Mouse (Mus musculus) cortical plate, adult 2 months (tissue): Measurements from ENCODE around the gene Snx29. TPM values are rescaled to one million over a fixed set of nuclear protein-coding genes. Genes with fewer than 3 reads are reported as not detected.

Experiments used
- H3K27ac ChIP-seq: fragments of 200-500 bp; 2 replicates; pipeline ENCODE4 v1.5.1; 2012; ENCODE audit warnings: low read length, control low read depth, inconsistent platforms; ENCODE audit not compliant: insufficient read depth
- H3K4me1 ChIP-seq: fragments of 200-500 bp; 2 replicates; pipeline ENCODE4 v1.6.1; 2011; ENCODE audit warnings: low read length; ENCODE audit not compliant: control insufficient read depth, insufficient read depth
- H3K4me3 ChIP-seq: fragments of 200-500 bp; 2 replicates; pipeline ENCODE4 v1.5.1; 2011; ENCODE audit warnings: mild to moderate bottlenecking, low read length, control low read depth; ENCODE audit not compliant: insufficient read depth
- CTCF ChIP-seq: fragments of 200-500 bp; IDR thresholded peaks from 2 replicates; pipeline ENCODE4 v1.5.1; 2011; ENCODE audit warnings: mild to moderate bottlenecking, control low read depth, low read length; ENCODE audit not compliant: insufficient read depth; ENCODE audit errors: extremely low read depth
- POLR2A ChIP-seq: fragments of 200-500 bp; IDR thresholded peaks from 2 replicates; pipeline ENCODE4 v1.6.1; 2011; ENCODE audit warnings: mild to moderate bottlenecking, low read length, control low read depth; ENCODE audit not compliant: insufficient read depth; ENCODE audit errors: extremely low read depth
- polyA plus RNA-seq: library from polyadenylated mRNA; depleted of rRNA; stranded (reverse); fragments of >200 nt; gene quantifications from 2 replicates; pipeline ENCODE4 v1.2.3, GENCODE M21; 2012

Gene Snx29
- polyA plus RNA-seq, 1 experiment, result 7.2 TPM

- TF ChIP-seq CTCF (no peak), POLR2A (no peak)
- Histone ChIP-seq H3K4me1 (peaks cover 6% of the 10 kb centered on the region), H3K4me3 (no peak overlapping the region), H3K27ac (no peak overlapping the region)
Observed at GRCm38 (mm10) chr16:11637794-11638193, 315.1 kb downstream of the Snx29 start.

- Histone ChIP-seq H3K4me3 (no peak overlapping the region), H3K27ac (no peak overlapping the region), H3K4me1 (peaks cover 9% of the 10 kb centered on the region)
- TF ChIP-seq CTCF (no peak), POLR2A (no peak)
Observed at GRCm38 (mm10) chr16:11638739-11639138, 316.0 kb downstream of the Snx29 start.

GRCm38 (mm10) chr16:11639936-11640335 lies 317.2 kb downstream of the Snx29 start:
- H3K4me1 ChIP-seq, result peaks cover 9% of the 10 kb centered on the region
- H3K27ac ChIP-seq, result no peak overlapping the region
- no peak for TF ChIP-seq POLR2A
- no peak for TF ChIP-seq CTCF
- no peak overlapping the region for H3K4me3 ChIP-seq

- H3K4me3 ChIP-seq, result no peak overlapping the region
- H3K27ac ChIP-seq, result no peak overlapping the region
- TF ChIP-seq POLR2A, result no peak
- TF ChIP-seq CTCF, result no peak
- peaks cover 12% of the 10 kb centered on the region for H3K4me1 ChIP-seq
Observed at GRCm38 (mm10) chr16:11643603-11644002, 320.9 kb downstream of the Snx29 start.

GRCm38 (mm10) chr16:11644399-11644798 lies 321.7 kb downstream of the Snx29 start:
- Histone ChIP-seq H3K4me3 (no peak overlapping the region), H3K4me1 (peaks cover 12% of the 10 kb centered on the region), H3K27ac (no peak overlapping the region)
- TF ChIP-seq POLR2A, result no peak
- TF ChIP-seq CTCF, result no peak

GRCm38 (mm10) chr16:11645668-11646067 lies 323.0 kb downstream of the Snx29 start:
- Histone ChIP-seq H3K4me1 (peaks cover 12% of the 10 kb centered on the region), H3K4me3 (no peak overlapping the region), H3K27ac (no peak overlapping the region)
- TF ChIP-seq CTCF, result no peak
- TF ChIP-seq POLR2A, result no peak

GRCm38 (mm10) chr16:11646745-11647289 lies 324.1 kb downstream of the Snx29 start:
- peaks cover 12% of the 10 kb centered on the region for H3K4me1 ChIP-seq
- H3K4me3 ChIP-seq, result no peak overlapping the region
- no peak overlapping the region; the same call in 1 of the 2 replicates for H3K27ac ChIP-seq
- no peak for TF ChIP-seq POLR2A
- no peak for TF ChIP-seq CTCF

- H3K4me3 ChIP-seq, result no peak overlapping the region
- peaks cover 9% of the 10 kb centered on the region for H3K4me1 ChIP-seq
- TF ChIP-seq POLR2A, result no peak
- no peak for TF ChIP-seq CTCF
- H3K27ac ChIP-seq, result no peak overlapping the region
Observed at GRCm38 (mm10) chr16:11648169-11648688, 325.5 kb downstream of the Snx29 start.

- TF ChIP-seq POLR2A, result no peak
- TF ChIP-seq CTCF, result no peak
- H3K4me1 ChIP-seq, result no peaks in the 10 kb centered on the region
- no peak overlapping the region for H3K27ac ChIP-seq
- H3K4me3 ChIP-seq, result no peak overlapping the region
Observed at GRCm38 (mm10) chr16:11652686-11653366, 330.1 kb downstream of the Snx29 start.

- Histone ChIP-seq H3K4me1 (no peaks in the 10 kb centered on the region), H3K27ac (no peak overlapping the region), H3K4me3 (no peak overlapping the region)
- TF ChIP-seq CTCF, result no peak
- TF ChIP-seq POLR2A, result no peak
Observed at GRCm38 (mm10) chr16:11655893-11656292, 333.2 kb downstream of the Snx29 start.
